ENCODE assay signal across 10 mouse cellular contexts in genomic region chr6:97883496-97883895, GRCm38 (mm10).
DNase-seq lines count a peak whose midpoint lies in the region; ATAC-seq lines count a peak whose summit lies in the region.
"Had no signal": no experiment of that assay in that cellular context is flagged by ENCODE, and none has a peak within 500 bp of the region (broad histone marks: within the 10 kb centered on the region; RNA-seq: fewer than 3 reads in every experiment).

No protein-coding gene starts in this region.

- peak; percentile 45; the same call in 1 of the 2 replicates for ATAC-seq in neural tube, embryonic 11.5 days (ENCODE audit: insufficient read depth, low FRiP score, low TSS enrichment)
- ATAC-seq in neural tube, embryonic 15.5 days (ENCODE audit: low FRiP score), result no peak
- peak; percentile 69; the same call in 1 of the 2 replicates for ATAC-seq in heart, embryonic 12.5 days (ENCODE audit: insufficient number of reproducible peaks, low FRiP score)

- WGBS in neural tube, embryonic 11.5 days, result 28% methylated on average over 2 of the region's 2 CpGs
- WGBS in neural tube, embryonic 15.5 days, result 14% methylated on average over 2 of the region's 2 CpGs
- WGBS in heart, embryonic 12.5 days, result 23% methylated on average over 2 of the region's 2 CpGs

- no peaks in the 10 kb centered on the region for H3K27me3 ChIP-seq in neural tube, embryonic 11.5 days (ENCODE audit: control insufficient read depth, insufficient read depth, low read length)
- H3K27me3 ChIP-seq in neural tube, embryonic 15.5 days (replicated peaks), result no peaks in the 10 kb centered on the region
- H3K27me3 ChIP-seq in heart, embryonic 12.5 days (replicated peaks), result no peaks in the 10 kb centered on the region

- H3K4me1 ChIP-seq in neural tube, embryonic 11.5 days (ENCODE audit: control insufficient read depth, insufficient read depth, low read length), result peaks cover 4% of the 10 kb centered on the region; the same call in 1 of the 2 replicates
- no peaks in the 10 kb centered on the region; the same call in 1 of the 2 replicates for H3K4me1 ChIP-seq in neural tube, embryonic 15.5 days
- H3K4me1 ChIP-seq in heart, embryonic 12.5 days (replicated peaks), result peaks cover 55% of the 10 kb centered on the region

- H3K9me3 ChIP-seq in neural tube, embryonic 11.5 days (ENCODE audit: control insufficient read depth, low read length), result no peaks in the 10 kb centered on the region
- H3K9me3 ChIP-seq in neural tube, embryonic 15.5 days (replicated peaks), result no peaks in the 10 kb centered on the region
- no peaks in the 10 kb centered on the region for H3K9me3 ChIP-seq in heart, embryonic 12.5 days (replicated peaks)

- no peak overlapping the region for H3K27ac ChIP-seq in neural tube, embryonic 11.5 days (ENCODE audit: low read depth, low read length)
- H3K27ac ChIP-seq in neural tube, embryonic 15.5 days (replicated peaks), result no peak overlapping the region
- peak overlapping the region; percentile 94 for H3K27ac ChIP-seq in heart, embryonic 12.5 days (ENCODE audit: poor library complexity, severe bottlenecking)

- no peak overlapping the region for H3K9ac ChIP-seq in neural tube, embryonic 11.5 days (ENCODE audit: low read length)
- H3K9ac ChIP-seq in neural tube, embryonic 15.5 days (replicated peaks), result no peak overlapping the region
- H3K9ac ChIP-seq in heart, embryonic 12.5 days, result no peak overlapping the region

- DNase-seq in heart, adult 11 months, result peak; percentile 89
- DNase-seq in heart, postnatal 36 days, result no peak
- DNase-seq in neural tube, embryonic 11.5 days (ENCODE audit: low spot score), result peak; percentile 29
- peak; percentile 4 for DNase-seq in retina, postnatal 7 days (ENCODE audit: low read depth, low spot score)
- no peak for DNase-seq in urinary bladder, postnatal 4 days (ENCODE audit: low spot score in 2 of 2)
- no peak for DNase-seq in ovary, postnatal 14 days (ENCODE audit: low spot score)
- DNase-seq: lung, postnatal 36 days had no signal

- no peak overlapping the region for H3K4me2 ChIP-seq in neural tube, embryonic 11.5 days (ENCODE audit: low read depth)
- H3K4me2 ChIP-seq in neural tube, embryonic 15.5 days, result no peak overlapping the region
- 0 out of 2 replicates have a peak overlapping the region, but pooled peaks have one; percentile 16 for H3K4me2 ChIP-seq in heart, embryonic 12.5 days

- intact Hi-C loops in heart, postnatal 36 days (cut with DNase I), result loop anchor here (10.0 kb wide), 1 partner anchor 121 kb away; no protein-coding TSS in a partner anchor

- H3K36me3 ChIP-seq in neural tube, embryonic 11.5 days (ENCODE audit: control insufficient read depth, insufficient read depth, low read length), result no peaks in the 10 kb centered on the region
- no peaks in the 10 kb centered on the region for H3K36me3 ChIP-seq in neural tube, embryonic 15.5 days
- H3K36me3 ChIP-seq in heart, embryonic 12.5 days, result no peaks in the 10 kb centered on the region
- H3K36me3 ChIP-seq: G1E had no signal

- H3K4me3 ChIP-seq in neural tube, embryonic 11.5 days (ENCODE audit: low read depth, low read length), result no peak overlapping the region
- no peak overlapping the region for H3K4me3 ChIP-seq in neural tube, embryonic 15.5 days (replicated peaks)
- no peak overlapping the region for H3K4me3 ChIP-seq in heart, embryonic 12.5 days

Comparison
In these comparisons a context has a peak if more than half of its experiments do, and no peak if none do; other contexts are left out.
1. DNase-seq: peak in heart, adult 11 months (single experiment), neural tube, embryonic 11.5 days (single experiment) and retina, postnatal 7 days (single experiment); none in heart, postnatal 36 days (0 of 2), urinary bladder, postnatal 4 days (0 of 2) and ovary, postnatal 14 days (single experiment).